Mouse (Mus musculus) thymus, postnatal 0 days (tissue): ENCODE results near the gene Kif26a. TPM values are rescaled to one million over a fixed set of nuclear protein-coding genes. Genes with fewer than 3 reads are reported as not detected.

Source experiments
- DNase-seq: peaks from one replicate; pipeline ENCODE4 v3.0.0-alpha.2; 2015; ENCODE audit warnings: low spot score
- polyA plus RNA-seq: library from polyadenylated mRNA; unstranded; fragments of >200 nt; fragmentation: Nextera tagmentation; extraction: Ambion mirVana; gene quantifications from 2 replicates; pipeline ENCODE4 v1.2.1, GENCODE M21; 2015

The Kif26a gene
- polyA plus RNA-seq: 0.87 and 0.92 TPM in 2 replicates

- DNase-seq: peak; percentile 33
Observed at GRCm38 (mm10) chr12:112145875-112146651, at the start of gene Kif26a. Kif26a (plus strand) TSS chr12:112146208.

GRCm38 (mm10) chr12:112096733-112097117 is 49.3 kb upstream of the Kif26a start:
- DNase-seq: no peak

GRCm38 (mm10) chr12:112100106-112100505 is 45.9 kb upstream of the Kif26a start:
- no peak for DNase-seq

- no peak for DNase-seq
Observed at GRCm38 (mm10) chr12:112101045-112101444, 45.0 kb upstream of the Kif26a start.

- no peak for DNase-seq
Observed at GRCm38 (mm10) chr12:112103179-112103578, 42.8 kb upstream of the Kif26a start.

GRCm38 (mm10) chr12:112104890-112105289 is 41.1 kb upstream of the Kif26a start:
- no peak for DNase-seq

GRCm38 (mm10) chr12:112106541-112106971 is 39.5 kb upstream of the Kif26a start, which contains the start of gene Aspg:
Aspg (plus strand) TSS chr12:112106679.
- DNase-seq: no peak

- DNase-seq: no peak
Observed at GRCm38 (mm10) chr12:112107685-112108084, 38.3 kb upstream of the Kif26a start.

GRCm38 (mm10) chr12:112108696-112109445 is 37.1 kb upstream of the Kif26a start:
- DNase-seq: no peak

GRCm38 (mm10) chr12:112109701-112110100 is 36.3 kb upstream of the Kif26a start:
- DNase-seq: no peak

- DNase-seq: no peak
Observed at GRCm38 (mm10) chr12:112111323-112111722, 34.7 kb upstream of the Kif26a start.

GRCm38 (mm10) chr12:112112235-112112634 is 33.8 kb upstream of the Kif26a start:
- DNase-seq: no peak

GRCm38 (mm10) chr12:112112686-112113396 is 33.2 kb upstream of the Kif26a start:
- no peak for DNase-seq

- peak; percentile 55 for DNase-seq
Observed at GRCm38 (mm10) chr12:112113710-112114109, 32.3 kb upstream of the Kif26a start.

- DNase-seq: no peak
Observed at GRCm38 (mm10) chr12:112117006-112117405, 29.0 kb upstream of the Kif26a start.

GRCm38 (mm10) chr12:112117649-112118048 is 28.4 kb upstream of the Kif26a start:
- DNase-seq: no peak

- DNase-seq: no peak
Observed at GRCm38 (mm10) chr12:112121188-112121587, 24.8 kb upstream of the Kif26a start.

- DNase-seq: no peak
Observed at GRCm38 (mm10) chr12:112125903-112126302, 20.1 kb upstream of the Kif26a start.

- DNase-seq: no peak
Observed at GRCm38 (mm10) chr12:112126931-112127635, 18.9 kb upstream of the Kif26a start.

- no peak for DNase-seq
Observed at GRCm38 (mm10) chr12:112128526-112128925, 17.5 kb upstream of the Kif26a start.

GRCm38 (mm10) chr12:112129300-112129856 is 16.6 kb upstream of the Kif26a start:
- DNase-seq: no peak
